Mouse (Mus musculus): Measurements from ENCODE around the gene Gm17655. TPM values are rescaled to one million over a fixed set of nuclear protein-coding genes. Genes with fewer than 3 reads are reported as not detected.
A peak's percentile ranks its signal among the peaks of the same experiment; 100 is the strongest.
"Not testable (repeated sequence)": the region's sequence is repeated elsewhere in the genome, so short reads cannot be mapped to it uniquely, and the experiment has no call there.

Gm17655 gene
- polyA plus RNA-seq, 1 experiment from 2014 or later = 7.0 TPM

- Histone ChIP-seq H3K4me1 (peaks cover 33% of the 10 kb centered on the region), H3K9me3 (replicated peaks) (no peaks in the 10 kb centered on the region), H3K4me3 (peak overlapping the region; percentile 48), H3K27ac (peak overlapping the region; percentile 19; the same call in 1 of the 2 replicates), H3K36me3 (peaks cover 40% of the 10 kb centered on the region), H3K27me3 (ENCODE audit: low read depth, poor library complexity, severe bottlenecking) (peaks cover 21% of the 10 kb centered on the region)
- WGBS = 2% methylated on average over 37 of the region's 37 CpGs
- DNase-seq (ENCODE audit: low spot score) = peak; percentile 52
Observed at GRCm38 (mm10) chr5:110100921-110101631, 28.8 kb upstream of the Gm17655 start.

DNA sequence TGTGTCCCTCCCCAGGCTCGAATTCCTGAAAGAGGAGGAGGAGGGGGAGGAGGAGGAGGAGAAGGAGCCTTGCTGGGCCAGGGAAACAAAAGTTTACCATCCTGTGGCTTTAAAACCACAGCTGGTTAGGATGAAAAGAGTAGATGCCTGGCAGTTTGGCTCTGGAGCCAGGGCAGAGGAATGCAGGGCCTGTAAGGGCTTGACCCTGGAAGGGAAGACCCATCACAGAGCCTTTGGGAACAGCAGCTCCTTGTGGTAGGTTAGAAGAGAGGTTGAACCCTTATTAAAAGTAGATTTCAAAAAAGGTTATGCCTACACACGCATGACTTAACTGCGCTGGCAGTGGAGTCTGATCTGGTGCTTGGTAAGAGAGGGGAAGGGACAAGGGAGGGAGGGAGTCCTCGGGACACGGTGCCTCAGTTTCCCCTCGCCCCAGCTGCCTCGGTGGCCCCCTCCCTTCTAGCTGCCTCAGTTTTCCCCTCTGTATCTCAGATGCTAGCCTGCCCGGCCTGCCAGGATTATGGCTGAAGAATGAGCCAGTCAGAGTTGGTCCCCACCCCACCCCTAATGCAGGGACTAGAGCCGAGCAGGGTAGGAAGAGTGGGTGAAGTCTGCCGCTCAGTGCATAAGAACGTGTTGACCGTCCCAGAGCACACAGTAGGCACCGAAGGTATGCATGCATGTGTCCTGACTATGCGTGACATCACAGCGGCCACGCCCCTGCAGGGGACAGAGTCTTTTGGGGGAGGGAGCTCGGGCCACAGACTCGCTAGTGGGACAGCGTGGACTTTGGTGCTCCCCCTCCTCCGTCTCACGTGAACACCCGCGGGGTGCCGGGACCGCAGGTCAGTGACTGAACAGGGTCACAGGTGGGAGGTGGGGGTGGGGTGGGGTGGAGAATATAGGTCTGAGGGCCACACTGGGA is 27.6 kb upstream of the Gm17655 start, which contains the start of gene Plcxd1:
Gene Plcxd1, plus strand, starts transcription at position 314 of the 925 bp plus-strand sequence.
- H3K36me3 ChIP-seq = peaks cover 29% of the 10 kb centered on the region
- peak within 1 kb of the TSS; percentile 64; the same call in 1 of the 2 replicates for H3K27ac ChIP-seq
- peaks cover 21% of the 10 kb centered on the region for H3K27me3 ChIP-seq (ENCODE audit: low read depth, poor library complexity, severe bottlenecking)
- H3K4me1 ChIP-seq = peaks cover 36% of the 10 kb centered on the region
- WGBS = 6% methylated on average over 25 of the region's 25 CpGs
- DNase-seq (ENCODE audit: low spot score) = no peak
- H3K4me3 ChIP-seq = peak within 1 kb of the TSS; percentile 48
- no peaks in the 10 kb centered on the region for H3K9me3 ChIP-seq (replicated peaks)

DNA sequence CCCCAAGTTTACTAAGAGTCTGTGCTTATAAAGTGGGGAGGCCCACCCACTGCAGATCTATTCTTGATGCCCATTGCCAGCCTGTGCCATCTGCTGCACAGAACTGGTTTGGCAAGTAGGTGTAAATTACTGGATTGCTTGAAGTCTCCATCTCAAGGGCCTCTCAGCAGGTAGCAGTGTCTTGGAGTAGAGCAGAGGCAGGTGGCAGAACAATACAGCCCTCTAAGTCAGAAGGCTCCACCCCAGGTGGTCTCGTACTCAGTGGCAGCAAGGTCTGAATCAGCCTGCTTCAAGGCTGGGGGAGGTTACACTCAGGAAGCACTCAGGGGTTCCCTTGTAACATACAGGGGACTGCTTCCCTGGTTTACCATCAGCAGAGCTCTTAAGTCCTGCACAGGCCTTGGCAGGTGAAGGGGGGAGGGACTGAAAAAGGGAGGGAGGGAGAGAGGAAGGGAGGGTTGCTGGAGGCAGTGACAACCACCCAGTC is 26.7 kb upstream of the Gm17655 start:
- peaks cover 40% of the 10 kb centered on the region for H3K4me1 ChIP-seq
- 0 out of 2 replicates have a peak overlapping the region, but pooled peaks have one; percentile 64 for H3K27ac ChIP-seq
- H3K9me3 ChIP-seq (replicated peaks) = no peaks in the 10 kb centered on the region
- 33% methylated on average over 1 of the region's 1 CpGs for WGBS
- no peak for DNase-seq (ENCODE audit: low spot score)
- no peak overlapping the region for H3K4me3 ChIP-seq
- H3K36me3 ChIP-seq = peaks cover 20% of the 10 kb centered on the region
- peaks cover 21% of the 10 kb centered on the region for H3K27me3 ChIP-seq (ENCODE audit: low read depth, poor library complexity, severe bottlenecking)

DNA sequence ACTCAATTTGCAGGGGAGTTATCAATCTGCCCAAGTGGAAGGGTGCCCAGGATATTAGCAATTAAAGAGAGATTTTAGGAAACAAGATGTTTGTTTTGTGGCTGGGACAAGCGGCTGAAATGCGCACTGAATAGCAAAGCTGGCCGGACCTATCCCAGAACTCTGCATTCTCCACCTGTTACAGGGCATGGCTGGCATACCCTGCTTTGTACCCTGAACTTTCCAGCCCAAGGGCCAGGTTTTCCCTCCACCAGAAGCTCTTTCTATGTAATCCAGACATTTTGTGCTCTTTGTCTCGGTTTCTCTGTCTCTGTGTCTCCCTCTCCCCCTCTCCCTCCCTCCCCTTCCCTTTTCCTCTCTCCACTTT is 22.5 kb upstream of the Gm17655 start:
- H3K36me3 ChIP-seq = no peaks in the 10 kb centered on the region
- peak; percentile 50 for DNase-seq (ENCODE audit: low spot score)
- peak overlapping the region; percentile 66 for H3K4me3 ChIP-seq
- no peaks in the 10 kb centered on the region for H3K27me3 ChIP-seq (ENCODE audit: low read depth, poor library complexity, severe bottlenecking)
- H3K4me1 ChIP-seq = peaks cover 16% of the 10 kb centered on the region
- 9% methylated on average over 4 of the region's 4 CpGs for WGBS
- no peaks in the 10 kb centered on the region for H3K9me3 ChIP-seq (replicated peaks)
- peak overlapping the region; percentile 89 for H3K27ac ChIP-seq

DNA sequence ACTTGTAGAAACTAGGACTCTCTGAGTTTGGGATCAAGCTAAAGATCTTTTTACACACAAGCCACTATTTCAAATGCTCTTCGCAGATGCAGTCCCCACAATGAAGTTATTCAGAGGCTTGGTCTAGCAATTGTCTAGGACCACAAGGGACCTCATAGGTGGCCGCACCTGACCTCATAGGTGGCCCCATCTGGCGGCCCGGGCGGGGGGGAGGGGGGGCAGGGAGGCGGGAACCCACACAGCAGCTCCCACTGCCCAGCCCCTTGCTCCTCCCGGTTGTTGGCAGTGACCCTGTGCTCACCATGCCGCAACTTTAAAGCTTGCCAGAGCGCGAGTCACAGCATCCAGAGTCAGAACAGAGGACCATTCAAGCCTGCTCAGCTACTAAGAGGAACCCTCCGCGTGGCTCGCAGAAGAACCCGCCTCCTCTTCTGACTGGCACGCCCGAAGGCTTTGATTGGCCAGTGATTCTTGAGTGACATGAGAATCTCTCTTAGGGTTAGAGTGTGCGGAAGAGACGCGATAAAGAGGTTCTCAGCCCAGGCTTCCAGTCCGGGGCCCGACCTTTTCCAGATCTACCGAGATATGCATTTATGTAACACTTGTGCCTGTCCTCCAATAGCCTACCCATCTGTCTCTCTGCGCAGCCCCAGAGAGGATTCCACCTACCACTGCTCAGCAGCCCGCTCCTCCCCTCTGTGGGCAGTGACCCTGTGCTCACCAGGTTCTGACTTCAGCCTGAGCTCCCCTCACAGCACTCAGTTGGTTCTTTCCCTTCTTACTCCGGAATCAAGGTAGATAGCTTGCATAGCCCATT is 21.9 kb upstream of the Gm17655 start, which contains the start of gene Gm35315:
Gene Gm35315, minus strand, starts transcription at position 391 of the 817 bp plus-strand sequence.
- no peaks in the 10 kb centered on the region for H3K36me3 ChIP-seq
- 2% methylated on average over 25 of the region's 25 CpGs for WGBS
- peak; percentile 82 for DNase-seq (ENCODE audit: low spot score)
- peak within 1 kb of the TSS; percentile 66 for H3K4me3 ChIP-seq
- H3K27me3 ChIP-seq (ENCODE audit: low read depth, poor library complexity, severe bottlenecking) = no peaks in the 10 kb centered on the region
- H3K27ac ChIP-seq = peak within 1 kb of the TSS; percentile 89
- H3K9me3 ChIP-seq (replicated peaks) = no peaks in the 10 kb centered on the region
- H3K4me1 ChIP-seq = peaks cover 10% of the 10 kb centered on the region

DNA sequence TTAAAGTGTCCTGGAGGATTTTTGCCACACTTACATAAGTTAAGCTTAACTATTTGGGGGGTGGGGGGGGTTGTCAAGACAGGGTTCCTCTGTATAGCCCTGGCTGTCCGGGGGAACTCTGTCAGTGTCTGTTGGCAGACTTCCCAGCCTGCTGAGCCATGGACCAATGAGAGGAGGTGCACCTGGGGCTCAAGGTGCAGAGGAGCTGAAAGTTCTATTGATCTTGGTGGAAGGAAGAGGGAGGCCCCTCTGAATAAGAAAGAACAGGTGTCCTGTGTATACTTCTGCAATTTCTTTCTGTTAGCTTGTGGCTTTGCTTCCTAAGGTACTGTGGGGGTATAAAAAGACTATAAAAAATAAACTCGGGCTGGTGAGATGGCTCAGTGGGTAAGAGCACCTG is 19.2 kb upstream of the Gm17655 start:
- Histone ChIP-seq H3K9me3 (replicated peaks) (no peaks in the 10 kb centered on the region), H3K27me3 (ENCODE audit: low read depth, poor library complexity, severe bottlenecking) (no peaks in the 10 kb centered on the region), H3K36me3 (no peaks in the 10 kb centered on the region), H3K4me3 (no peak overlapping the region), H3K4me1 (peaks cover 7% of the 10 kb centered on the region), H3K27ac (no peak overlapping the region)
- 79% methylated on average over 2 of the region's 2 CpGs for WGBS
- DNase-seq (ENCODE audit: low spot score) = no peak

DNA sequence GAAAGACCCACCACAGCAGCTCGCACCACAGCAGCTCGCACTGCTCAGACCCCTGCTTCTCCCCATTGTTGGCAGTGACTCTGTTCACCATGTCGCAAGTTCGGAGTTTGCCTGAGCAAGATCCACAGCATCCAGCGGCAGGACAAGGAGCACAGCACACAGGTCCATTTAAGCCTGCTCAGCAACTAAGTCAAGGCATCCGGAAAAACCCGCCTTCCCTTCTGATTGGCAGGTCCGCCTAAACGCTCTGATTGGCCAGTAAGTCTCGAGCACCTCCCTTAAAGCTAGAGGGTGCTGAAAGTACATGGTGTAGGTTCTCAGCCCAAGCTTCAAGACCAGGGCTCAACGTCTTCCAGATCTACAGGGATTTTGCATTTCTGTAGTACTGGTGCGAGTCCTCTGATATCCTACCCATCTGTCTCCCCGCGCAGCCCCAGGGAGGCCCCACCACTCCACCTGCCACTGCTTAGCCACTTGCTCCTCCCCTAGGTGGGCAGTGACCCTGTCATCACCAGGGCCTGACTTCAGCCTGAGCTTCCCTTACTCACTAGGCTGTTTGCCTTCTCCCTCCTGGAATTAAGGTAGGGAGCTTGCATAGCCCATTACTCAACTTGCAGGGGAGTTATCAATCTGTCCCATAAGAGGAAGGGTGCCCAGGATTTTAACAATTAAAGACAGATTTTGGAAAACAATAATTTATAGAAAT is 14.0 kb upstream of the Gm17655 start:
- Histone ChIP-seq H3K36me3 (no peaks in the 10 kb centered on the region), H3K9me3 (replicated peaks) (no peaks in the 10 kb centered on the region), H3K27ac (no peak overlapping the region), H3K4me1 (no peaks in the 10 kb centered on the region), H3K27me3 (ENCODE audit: low read depth, poor library complexity, severe bottlenecking) (no peaks in the 10 kb centered on the region), H3K4me3 (no peak overlapping the region)
- WGBS = 25% methylated on average over 14 of the region's 14 CpGs
- no peak for DNase-seq (ENCODE audit: low spot score)

- Histone ChIP-seq H3K4me1 (no peaks in the 10 kb centered on the region), H3K36me3 (peaks cover 13% of the 10 kb centered on the region), H3K27me3 (ENCODE audit: low read depth, poor library complexity, severe bottlenecking) (no peaks in the 10 kb centered on the region), H3K27ac (no peak overlapping the region), H3K9me3 (replicated peaks) (peaks cover 10% of the 10 kb centered on the region; the same call in 1 of the 2 replicates), H3K4me3 (no peak overlapping the region)
- no peak for DNase-seq (ENCODE audit: low spot score)
- WGBS = 83% methylated on average over 4 of the region's 4 CpGs
Observed at GRCm38 (mm10) chr5:110082961-110083360, 10.6 kb upstream of the Gm17655 start.

DNA sequence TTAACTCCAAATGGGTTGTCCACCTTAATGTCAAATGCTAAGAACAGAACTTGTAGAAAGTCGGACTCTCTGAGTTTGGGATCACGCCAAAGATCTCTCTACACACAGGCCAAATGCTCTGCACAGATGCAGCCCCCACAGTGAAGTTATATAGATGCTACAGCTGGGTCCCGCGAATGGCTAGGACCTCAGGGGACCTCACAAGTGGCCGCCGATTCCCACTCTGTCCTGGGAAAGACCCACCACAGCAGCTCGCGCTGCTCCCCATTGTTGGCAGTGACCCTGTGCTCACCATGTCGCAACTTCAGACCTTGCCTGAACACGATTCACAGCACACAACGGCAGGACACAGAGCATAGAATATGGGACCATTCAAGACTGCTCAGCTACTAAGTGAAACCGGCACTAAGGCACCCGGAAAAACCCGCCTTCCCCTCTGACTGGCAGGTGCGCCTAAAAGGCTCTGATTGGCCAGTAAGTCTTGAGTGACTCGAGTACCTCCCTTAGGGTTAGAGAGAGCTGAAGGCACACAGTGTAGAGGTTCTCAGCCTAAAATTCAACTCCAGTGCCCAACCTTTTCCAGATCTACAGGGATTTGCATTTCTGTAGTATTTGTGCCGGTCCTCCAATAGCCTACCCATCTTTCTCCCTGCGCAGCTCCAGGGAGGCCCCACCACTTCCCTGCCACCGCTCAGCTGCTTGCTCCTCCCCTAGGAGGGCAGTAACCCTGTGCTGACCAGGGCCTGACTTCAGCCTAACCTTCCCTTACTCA is 14.5 kb downstream of the Gm17655 start:
- DNase-seq (ENCODE audit: low spot score) = peak; percentile 73
- peak overlapping the region; percentile 77 for H3K27ac ChIP-seq
- no peaks in the 10 kb centered on the region for H3K9me3 ChIP-seq (replicated peaks)
- H3K4me3 ChIP-seq = peak overlapping the region; percentile 64
- no peaks in the 10 kb centered on the region for H3K36me3 ChIP-seq
- WGBS = 1% methylated on average over 19 of the region's 19 CpGs
- no peaks in the 10 kb centered on the region for H3K27me3 ChIP-seq (ENCODE audit: low read depth, poor library complexity, severe bottlenecking)
- no peaks in the 10 kb centered on the region for H3K4me1 ChIP-seq

DNA sequence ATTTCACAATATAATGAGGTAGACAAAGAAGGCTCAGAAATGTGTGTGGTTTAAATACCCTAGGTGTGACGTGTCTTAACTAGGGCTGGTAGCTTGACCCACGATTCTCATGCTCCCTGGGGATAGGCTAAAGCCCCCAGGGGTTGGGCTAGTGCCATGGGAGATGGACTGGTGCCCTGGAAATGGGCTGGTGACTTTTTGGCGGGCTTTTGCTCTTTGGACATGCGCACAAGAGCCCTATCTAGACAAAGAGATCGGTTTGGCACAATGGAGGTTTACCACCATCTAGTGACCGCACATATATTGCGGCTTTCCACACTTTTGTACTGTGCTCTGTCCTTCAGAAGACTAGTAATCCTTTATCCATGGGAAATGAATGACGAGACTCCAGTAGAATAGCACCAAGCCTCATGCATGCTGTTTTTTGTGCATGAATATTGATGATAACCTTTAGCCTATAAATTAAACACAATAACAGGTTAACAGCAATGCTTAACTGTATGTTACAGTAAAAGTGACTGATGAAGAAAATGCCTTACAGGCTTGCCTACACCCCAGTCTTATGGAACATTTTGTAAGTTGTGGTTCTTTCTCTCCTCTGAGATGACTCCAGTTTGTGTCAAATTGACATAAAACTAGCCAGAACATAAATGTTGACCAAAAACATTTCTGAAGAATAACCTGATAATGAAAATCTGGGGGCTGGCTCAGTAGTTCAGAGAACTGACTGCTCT is 48.5 kb downstream of the Gm17655 start:
- not testable (repeated sequence) for H3K27me3 ChIP-seq (ENCODE audit: low read depth, poor library complexity, severe bottlenecking); H3K4me3 ChIP-seq; H3K4me1 ChIP-seq; H3K36me3 ChIP-seq; H3K9me3 ChIP-seq (replicated peaks)
- 57% methylated on average over 8 of the region's 8 CpGs for WGBS
- peak overlapping the region; percentile 43; the same call in 1 of the 2 replicates for H3K27ac ChIP-seq
- DNase-seq (ENCODE audit: low spot score) = peak; percentile 47

DNA sequence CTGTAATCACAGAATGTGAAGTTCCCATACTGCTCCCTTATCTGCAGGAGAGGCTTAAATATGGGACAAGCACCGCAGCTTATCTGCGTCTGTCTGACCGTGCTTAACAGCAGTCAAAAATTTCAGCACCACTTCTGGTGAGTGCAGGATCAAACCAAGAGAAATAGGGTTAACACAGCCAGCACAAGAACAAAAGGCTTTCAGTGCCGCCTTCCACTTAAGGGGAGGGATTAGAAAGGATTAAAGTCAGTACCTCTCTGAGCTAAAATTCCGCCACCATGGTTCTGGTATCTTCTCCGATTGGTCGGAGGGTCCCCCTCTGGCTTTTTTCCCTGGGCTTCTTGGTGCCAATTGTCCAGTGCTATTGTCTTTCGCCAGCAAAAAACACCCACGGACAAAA is 49.0 kb downstream of the Gm17655 start:
- Histone ChIP-seq H3K9me3 (replicated peaks) (no peaks in the 10 kb centered on the region), H3K36me3 (no peaks in the 10 kb centered on the region), H3K27ac (peak overlapping the region; percentile 43; the same call in 1 of the 2 replicates), H3K4me3 (no peak overlapping the region), H3K4me1 (no peaks in the 10 kb centered on the region), H3K27me3 (ENCODE audit: low read depth, poor library complexity, severe bottlenecking) (no peaks in the 10 kb centered on the region)
- 56% methylated on average over 9 of the region's 9 CpGs for WGBS
- DNase-seq (ENCODE audit: low spot score) = no peak
